Mouse (Mus musculus) ES-E14 (cell line): Measurements from ENCODE around the gene Fchsd2. TPM values are rescaled to one million over a fixed set of nuclear protein-coding genes. Genes with fewer than 3 reads are reported as not detected.

Experiments
- DNase-seq: peaks from one replicate; pipeline ENCODE4 v3.0.0-alpha.2; 2013; ENCODE audit warnings: low read depth, low spot score
- H3K27ac ChIP-seq: 2 replicates; pipeline ENCODE4 v1.5.1; 2012; ENCODE audit warnings: low read depth, mild to moderate bottlenecking, low read length, moderate library complexity, mixed read lengths; ENCODE audit not compliant: poor library complexity, insufficient read depth, severe bottlenecking
- H3K36me3 ChIP-seq: 2 replicates; pipeline ENCODE4 v1.6.1; 2012; ENCODE audit warnings: mild to moderate bottlenecking, low read length, moderate library complexity, mixed read lengths; ENCODE audit not compliant: control insufficient read depth, poor library complexity, insufficient read depth, severe bottlenecking
- H3K4me1 ChIP-seq, 2 experiments: fragments of 150-350 bp in 1 of 2; sonication (generic) in 1 of 2; 2 replicates each; pipeline ENCODE4 v1.6.1; 2012; ENCODE audit warnings: low read length in 2 of 2, mild to moderate bottlenecking in 1 of 2, mixed read lengths in 1 of 2; ENCODE audit not compliant: control insufficient read depth in 2 of 2, insufficient read depth in 2 of 2, poor library complexity in 1 of 2
- H3K4me3 ChIP-seq, 2 experiments: fragments of 150-350 bp in 1 of 2; sonication (generic) in 1 of 2; 2 replicates each; pipeline ENCODE4 v1.5.1; 2012; ENCODE audit warnings: low read length in 2 of 2, low read depth in 1 of 2, mild to moderate bottlenecking in 1 of 2, mixed read lengths in 1 of 2; ENCODE audit not compliant: insufficient read depth in 1 of 2, poor library complexity in 1 of 2, severe bottlenecking in 1 of 2
- H3K9ac ChIP-seq: 2 replicates; pipeline ENCODE4 v1.6.1; 2012; ENCODE audit warnings: low read depth, mild to moderate bottlenecking, low read length, mixed read lengths; ENCODE audit not compliant: poor library complexity, insufficient read depth, severe bottlenecking
- H3K9me3 ChIP-seq: fragments of 150-350 bp; sonication (generic); 2 replicates; pipeline ENCODE4 v1.6.1; 2012; ENCODE audit warnings: low read depth, mild to moderate bottlenecking, low read length; ENCODE audit not compliant: control insufficient read depth, insufficient read depth
- CHD2 ChIP-seq: IDR thresholded peaks from 2 replicates; pipeline ENCODE4 v1.6.1; 2014; ENCODE audit warnings: mild to moderate bottlenecking, low read depth, low read length, inconsistent platforms
- HCFC1 ChIP-seq: IDR thresholded peaks from 2 replicates; pipeline ENCODE4 v1.6.1; 2012; ENCODE audit warnings: low read length, inconsistent platforms, borderline replicate concordance; ENCODE audit not compliant: insufficient read depth
- MAFK ChIP-seq: IDR thresholded peaks from 2 replicates; pipeline ENCODE4 v1.6.1; 2014; ENCODE audit warnings: mild to moderate bottlenecking, low read depth, low read length, inconsistent platforms; ENCODE audit not compliant: insufficient read depth
- ZC3H11A ChIP-seq: IDR thresholded peaks from 2 replicates; pipeline ENCODE4 v1.6.1; 2012; ENCODE audit warnings: low read depth, mild to moderate bottlenecking, inconsistent platforms, low read length, borderline replicate concordance
- ZNF384 ChIP-seq: IDR thresholded peaks from 2 replicates; pipeline ENCODE4 v1.6.1; 2012; ENCODE audit warnings: low read depth, low read length, inconsistent platforms
- in situ Hi-C, 2 experiments: fragments of 600-800 bp; cut with MboI; formaldehyde crosslinking; loops; one replicate each; pipeline ENCODE4 v1.15.1; 2025; ENCODE audit warnings: low sequenced_read_pairs in 2 of 2, inconsistent platforms in 1 of 2; ENCODE audit not compliant: unreplicated experiment in 2 of 2
- total RNA-seq: library from RNA; depleted of rRNA; stranded (reverse); fragments of 300-350 nt; gene quantifications from 2 replicates; pipeline ENCODE4 v1.2.3, GENCODE M21; 2012

Gene Fchsd2
- total RNA-seq, 1 experiment: 11.1 TPM

DNA sequence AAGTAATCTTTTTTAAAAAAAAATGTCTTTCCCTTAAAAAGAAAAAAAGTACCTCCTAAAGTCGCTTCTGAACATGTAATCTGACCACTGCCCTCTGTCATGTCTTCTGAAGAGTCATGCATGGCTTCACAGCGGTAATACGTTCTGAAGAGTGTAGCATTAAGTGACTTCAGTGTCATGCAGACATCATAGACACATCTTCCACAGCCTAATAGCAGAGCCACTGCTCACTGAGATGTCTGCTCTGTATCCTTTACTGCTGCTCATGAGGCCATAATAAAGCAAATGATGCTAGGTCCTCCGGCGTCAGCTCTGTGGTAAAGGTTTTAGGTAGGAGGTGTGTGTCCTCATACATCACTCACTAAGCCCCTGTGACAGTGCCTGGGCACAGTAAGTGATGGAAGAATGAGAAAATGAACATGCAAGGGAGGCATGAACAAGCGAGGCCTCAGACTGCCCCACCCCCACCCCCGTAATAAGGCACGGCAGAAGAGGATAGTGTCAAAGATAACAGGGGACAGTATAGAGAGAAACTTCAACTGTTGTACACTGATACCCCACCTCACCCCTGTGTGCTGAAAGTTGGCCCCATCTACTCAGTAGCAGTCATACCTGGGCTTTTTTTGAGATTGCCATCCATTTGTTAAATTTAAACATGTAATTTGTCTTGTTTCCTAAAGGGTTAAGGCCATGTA lies 179.9 kb downstream of the Fchsd2 start:
- Histone ChIP-seq H3K9ac (no peak overlapping the region), H3K9me3 (no peaks in the 10 kb centered on the region), H3K36me3 (peaks cover 2% of the 10 kb centered on the region; the same call in 1 of the 2 replicates), H3K4me1 (no peaks in the 10 kb centered on the region), H3K27ac (no peak overlapping the region), H3K4me3 (no peak overlapping the region)
- in situ Hi-C loops: no loop called here
- no peak for TF ChIP-seq MAFK
- TF ChIP-seq ZNF384: no peak
- TF ChIP-seq CHD2: no peak
- DNase-seq: no peak

DNA sequence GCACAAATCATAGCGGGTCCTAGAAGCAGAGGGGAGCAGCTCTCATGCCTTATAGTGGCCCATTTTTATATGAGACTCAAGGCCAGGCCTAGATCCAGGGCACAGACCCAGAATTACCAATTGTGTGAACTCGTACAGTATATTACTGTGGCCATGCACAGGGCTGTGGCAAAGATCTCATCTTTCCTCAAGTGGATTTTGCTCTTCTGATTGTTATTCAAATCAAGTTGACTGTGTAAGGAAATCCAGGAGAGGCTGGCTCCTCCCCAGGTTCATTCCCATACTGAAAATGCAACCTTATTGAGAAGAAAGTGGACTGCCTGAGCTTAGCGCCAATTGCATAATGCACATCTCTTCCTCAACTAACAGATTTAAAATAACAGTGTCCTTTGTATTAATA lies 190.1 kb downstream of the Fchsd2 start:
- Histone ChIP-seq H3K9ac (0 out of 2 replicates have a peak overlapping the region, but pooled peaks have one; percentile 20), H3K27ac (no peak overlapping the region), H3K9me3 (no peaks in the 10 kb centered on the region), H3K4me1 (peaks cover 0 to 11% of the 10 kb centered on the region in 2 experiments; a peak in 2 of 4 replicates), H3K4me3 (no peak overlapping the region), H3K36me3 (peaks cover 3% of the 10 kb centered on the region)
- no peak for DNase-seq
- in situ Hi-C loops: loop anchor here (10.0 to 25.0 kb wide), 2 partner anchors 218 to 220 kb away; no protein-coding TSS in a partner anchor
- TF ChIP-seq MAFK (no peak), ZNF384 (no peak), ZC3H11A (no peak), HCFC1 (no peak), CHD2 (no peak)

DNA sequence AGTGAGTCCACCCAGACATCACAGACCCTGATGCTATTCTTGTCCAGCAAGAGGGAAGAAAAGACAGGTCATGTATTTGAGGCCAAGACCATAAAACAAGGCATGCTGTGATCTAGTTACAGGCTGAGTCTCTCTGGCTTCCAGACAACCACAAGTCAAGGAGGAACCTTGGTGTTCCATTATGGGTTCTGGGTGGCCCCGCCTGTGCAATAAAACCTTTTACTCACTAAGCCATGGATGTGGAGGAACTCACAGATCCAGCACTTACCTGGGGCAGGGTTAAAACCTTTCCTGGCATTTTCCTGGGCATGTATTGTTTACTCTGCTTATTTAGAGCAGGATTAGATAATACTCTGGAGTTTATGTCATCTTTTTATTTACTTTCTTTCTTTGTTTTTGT lies 191.8 kb downstream of the Fchsd2 start:
- no peak overlapping the region for H3K4me3 ChIP-seq
- H3K9me3 ChIP-seq: no peaks in the 10 kb centered on the region
- peaks cover 0 to 11% of the 10 kb centered on the region in 2 experiments; a peak in 2 of 4 replicates for H3K4me1 ChIP-seq
- DNase-seq: no peak
- TF ChIP-seq MAFK (no peak), ZNF384 (no peak), ZC3H11A (no peak), HCFC1 (no peak), CHD2 (no peak)
- H3K9ac ChIP-seq: no peak overlapping the region
- no peak overlapping the region for H3K27ac ChIP-seq
- peaks cover 3% of the 10 kb centered on the region for H3K36me3 ChIP-seq
- in situ Hi-C loops: loop anchor here (10.0 to 25.0 kb wide), 2 partner anchors 220 to 222 kb away; no protein-coding TSS in a partner anchor

DNA sequence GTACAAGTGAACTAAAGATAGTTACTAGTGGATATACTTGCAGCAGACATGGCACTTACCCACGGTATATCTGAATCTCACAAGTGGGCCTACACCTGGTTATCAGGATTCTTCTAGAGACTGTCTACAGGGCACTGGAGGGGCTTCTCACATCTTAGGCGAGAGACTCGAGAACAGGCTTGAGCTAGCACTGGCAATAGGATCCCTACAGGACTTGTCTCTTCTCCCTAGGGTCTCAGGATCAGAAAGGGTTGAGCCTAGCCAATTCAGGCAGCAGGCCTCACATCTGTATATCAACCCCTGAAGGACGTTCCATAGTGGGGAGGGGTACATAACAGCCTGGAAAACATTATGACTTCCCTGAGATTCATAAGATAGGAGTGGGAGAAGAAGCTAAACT lies 194.2 kb downstream of the Fchsd2 start:
- Histone ChIP-seq H3K9ac (no peak overlapping the region), H3K4me3 (no peak overlapping the region), H3K36me3 (peaks cover 5% of the 10 kb centered on the region), H3K9me3 (no peaks in the 10 kb centered on the region), H3K4me1 (peaks cover 0 to 11% of the 10 kb centered on the region in 2 experiments; a peak in 2 of 4 replicates), H3K27ac (no peak overlapping the region)
- in situ Hi-C loops: loop anchor here (10.0 to 25.0 kb wide), 2 partner anchors 222 to 225 kb away; no protein-coding TSS in a partner anchor
- TF ChIP-seq MAFK (no peak), HCFC1 (no peak)
- no peak for DNase-seq

DNA sequence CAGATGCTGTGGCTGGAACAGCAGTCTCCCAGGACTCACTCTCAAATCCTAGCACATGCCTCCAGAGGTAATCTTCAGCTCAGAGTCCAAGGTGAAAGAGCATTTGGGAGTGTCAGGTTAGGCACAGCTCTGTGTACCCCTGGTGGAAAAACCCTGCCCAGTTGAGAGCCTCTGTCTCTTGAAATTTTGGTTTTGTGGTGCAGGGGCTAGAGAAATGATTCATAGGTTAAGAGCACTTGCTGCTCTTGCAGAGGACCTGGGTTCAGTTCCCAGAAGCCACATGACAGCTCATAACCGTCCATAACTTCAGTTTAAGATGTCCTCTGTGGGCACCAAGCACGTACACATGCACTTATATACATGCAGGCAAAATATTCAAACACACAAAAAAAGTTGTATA lies 195.2 kb downstream of the Fchsd2 start:
- Histone ChIP-seq H3K36me3 (peaks cover 5% of the 10 kb centered on the region), H3K4me3 (no peak overlapping the region), H3K4me1 (peaks cover 0 to 3% of the 10 kb centered on the region in 2 experiments; a peak in 1 of 4 replicates), H3K9me3 (no peaks in the 10 kb centered on the region), H3K9ac (no peak overlapping the region), H3K27ac (no peak overlapping the region)
- in situ Hi-C loops: loop anchor here (10.0 to 25.0 kb wide), 2 partner anchors 223 to 226 kb away; no protein-coding TSS in a partner anchor
- no peak for DNase-seq
- TF ChIP-seq ZC3H11A (no peak), CHD2 (no peak), MAFK (no peak)
